Mouse (Mus musculus): Measurements from ENCODE around the gene Apol7e. TPM values are rescaled to one million over a fixed set of nuclear protein-coding genes. Genes with fewer than 3 reads are reported as not detected.
"Not testable (repeated sequence)": the region's sequence is repeated elsewhere in the genome, so short reads cannot be mapped to it uniquely, and the experiment has no call there.

Gene Apol7e
- polyA plus RNA-seq, 1 experiment from 2014 or later: not detected

DNA sequence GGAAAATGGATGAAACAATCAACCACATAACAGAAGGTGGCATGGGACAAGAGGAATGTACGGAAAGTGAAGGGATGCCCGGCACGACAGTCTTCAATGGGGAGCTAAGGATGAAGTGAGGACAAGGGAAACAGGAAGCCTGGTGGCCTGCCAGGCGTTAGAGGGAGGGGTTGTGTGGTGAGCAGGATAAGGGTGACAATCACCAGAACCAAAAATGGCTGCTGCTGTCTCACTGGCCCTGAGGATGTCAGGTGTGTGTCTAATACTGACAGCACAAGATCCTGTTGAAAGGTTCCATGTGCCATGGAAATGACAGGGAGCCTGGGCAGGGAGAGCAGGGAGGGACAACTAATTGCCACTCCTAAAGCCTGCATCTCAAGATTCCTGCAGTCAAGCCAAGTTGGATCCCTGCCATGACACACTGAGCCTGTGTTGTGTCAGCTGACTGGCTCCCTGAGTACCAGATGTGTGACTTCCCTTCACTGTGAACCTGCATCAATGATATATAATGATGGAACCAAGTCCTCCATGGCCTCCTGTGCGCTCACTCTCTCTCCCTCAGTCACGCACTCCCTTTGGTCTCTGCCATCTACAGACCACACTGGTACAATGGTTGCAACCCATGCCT is 26.9 kb downstream of the Apol7e start:
- H3K36me3 ChIP-seq (replicated peaks); H3K9ac ChIP-seq; H3K9me3 ChIP-seq; H3K27me3 ChIP-seq (replicated peaks); H3K4me3 ChIP-seq; H3K4me2 ChIP-seq; H3K27ac ChIP-seq; ATAC-seq (replicated peaks); H3K4me1 ChIP-seq: not testable (repeated sequence)
- 82% methylated on average over 6 of the region's 6 CpGs for WGBS

DNA sequence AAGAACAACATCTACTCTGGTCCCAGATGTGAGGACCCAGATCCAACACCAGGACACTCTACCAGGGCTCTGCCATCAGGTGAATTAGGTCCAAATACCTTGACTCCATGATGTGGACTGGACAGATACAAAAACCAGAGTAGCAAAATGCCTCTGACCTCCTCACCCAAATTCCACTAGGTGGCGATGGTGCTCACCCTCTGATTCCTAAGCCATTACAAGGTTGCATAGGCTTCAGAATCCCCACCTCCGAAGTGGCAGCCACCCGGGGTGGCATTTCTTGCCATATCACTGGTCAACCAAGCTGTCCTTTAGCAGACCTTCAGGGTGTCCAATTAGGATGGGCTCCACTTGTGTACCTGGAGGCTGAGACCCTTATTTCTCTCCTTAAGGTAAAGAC is 28.5 kb downstream of the Apol7e start:
- H3K9ac ChIP-seq: not testable (repeated sequence)

DNA sequence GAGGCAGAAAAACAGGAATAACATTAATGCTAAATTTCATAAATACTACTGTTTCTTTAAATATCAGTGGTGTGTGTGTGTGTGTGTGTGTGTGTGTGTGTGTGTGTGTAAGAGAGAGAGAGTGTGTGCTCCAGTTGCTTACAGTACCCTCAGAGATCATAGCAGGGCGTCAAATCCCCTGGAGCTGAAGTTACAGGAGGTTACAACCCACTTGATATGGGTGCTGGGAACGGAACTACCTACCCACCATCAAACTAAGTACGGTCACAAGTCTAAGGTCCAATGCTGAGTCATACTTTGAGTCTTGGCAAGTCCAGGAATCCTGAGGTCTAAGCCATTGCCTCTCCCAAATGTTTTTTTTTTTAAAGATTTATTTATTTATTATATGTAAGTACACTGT is 29.1 kb downstream of the Apol7e start:
- not testable (repeated sequence) for ATAC-seq (replicated peaks); H3K36me3 ChIP-seq (replicated peaks); H3K9ac ChIP-seq; H3K9me3 ChIP-seq; H3K27me3 ChIP-seq (replicated peaks); H3K4me3 ChIP-seq; H3K4me2 ChIP-seq; H3K27ac ChIP-seq; H3K4me1 ChIP-seq
- 86% methylated on average over 3 of the region's 3 CpGs for WGBS

More for the DNA sequence above, 28.5 kb downstream of the Apol7e start:
- not testable (repeated sequence) for ATAC-seq (replicated peaks); H3K9me3 ChIP-seq; H3K4me1 ChIP-seq; H3K36me3 ChIP-seq (replicated peaks); H3K4me2 ChIP-seq; H3K27ac ChIP-seq; H3K4me3 ChIP-seq; H3K27me3 ChIP-seq (replicated peaks)
- WGBS: 9% methylated on average over 3 of the region's 3 CpGs

- not testable (repeated sequence) for H3K4me3 ChIP-seq; H3K4me2 ChIP-seq; H3K27me3 ChIP-seq (replicated peaks); H3K36me3 ChIP-seq (replicated peaks); H3K4me1 ChIP-seq; ATAC-seq (replicated peaks); H3K9ac ChIP-seq; H3K27ac ChIP-seq; H3K9me3 ChIP-seq
- 78% methylated on average over 1 of the region's 4 CpGs for WGBS
Observed at GRCm38 (mm10) chr15:77728739-77729138, 30.1 kb downstream of the Apol7e start, which contains the start of gene Apol9b. Apol9b (plus strand) TSS chr15:77729039.

- Histone ChIP-seq H3K9me3 (no peaks in the 10 kb centered on the region), H3K36me3 (replicated peaks) (no peaks in the 10 kb centered on the region), H3K4me2 (no peak overlapping the region), H3K4me1 (no peaks in the 10 kb centered on the region), H3K27me3 (replicated peaks) (no peaks in the 10 kb centered on the region), H3K27ac (no peak overlapping the region), H3K4me3 (no peak overlapping the region), H3K9ac (no peak overlapping the region)
- no peak for ATAC-seq (replicated peaks)
- 89% methylated on average over 5 of the region's 5 CpGs for WGBS
Observed at GRCm38 (mm10) chr15:77731605-77732004, 32.9 kb downstream of the Apol7e start.

GRCm38 (mm10) chr15:77732851-77733250 is 34.2 kb downstream of the Apol7e start:
- WGBS: 69% methylated on average over 10 of the region's 10 CpGs
- H3K27me3 ChIP-seq (replicated peaks); ATAC-seq (replicated peaks); H3K27ac ChIP-seq; H3K4me3 ChIP-seq; H3K4me2 ChIP-seq; H3K4me1 ChIP-seq; H3K9me3 ChIP-seq; H3K9ac ChIP-seq; H3K36me3 ChIP-seq (replicated peaks): not testable (repeated sequence)

DNA sequence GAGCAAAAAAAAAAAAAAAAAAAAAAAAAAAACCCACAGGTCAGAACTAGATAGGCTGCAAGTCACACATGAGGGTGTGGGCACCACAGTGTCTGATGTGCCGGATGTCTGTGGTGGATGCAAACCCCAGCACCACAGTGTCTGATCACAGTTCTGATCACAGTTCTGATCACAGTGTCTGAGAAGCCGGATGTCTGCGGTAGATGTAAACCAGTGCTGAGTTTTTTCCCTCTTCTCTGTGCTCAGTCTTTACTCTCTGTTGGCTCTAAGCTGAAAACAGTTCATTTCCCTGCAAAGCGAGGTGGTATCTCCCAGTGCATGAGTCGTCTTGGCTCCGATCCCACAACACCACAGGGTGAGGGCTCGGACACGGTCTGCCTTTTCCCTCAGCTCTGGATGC is 34.7 kb downstream of the Apol7e start:
- H3K27ac ChIP-seq; H3K4me1 ChIP-seq; H3K4me3 ChIP-seq; H3K36me3 ChIP-seq (replicated peaks); ATAC-seq (replicated peaks); H3K27me3 ChIP-seq (replicated peaks); H3K9me3 ChIP-seq; H3K9ac ChIP-seq; H3K4me2 ChIP-seq: not testable (repeated sequence)
- 79% methylated on average over 8 of the region's 8 CpGs for WGBS

GRCm38 (mm10) chr15:77733903-77734302 is 35.2 kb downstream of the Apol7e start:
- not testable (repeated sequence) for H3K4me2 ChIP-seq; H3K36me3 ChIP-seq (replicated peaks); H3K9me3 ChIP-seq; ATAC-seq (replicated peaks); H3K27me3 ChIP-seq (replicated peaks); H3K27ac ChIP-seq; H3K4me1 ChIP-seq; H3K9ac ChIP-seq; H3K4me3 ChIP-seq
- 67% methylated on average over 4 of the region's 4 CpGs for WGBS

GRCm38 (mm10) chr15:77740511-77741297 is 42.0 kb downstream of the Apol7e start:
- Histone ChIP-seq H3K4me3 (no peak overlapping the region), H3K36me3 (replicated peaks) (no peaks in the 10 kb centered on the region), H3K9me3 (no peaks in the 10 kb centered on the region), H3K27ac (no peak overlapping the region), H3K27me3 (replicated peaks) (no peaks in the 10 kb centered on the region), H3K4me2 (no peak overlapping the region), H3K4me1 (no peaks in the 10 kb centered on the region), H3K9ac (no peak overlapping the region)
- 76% methylated on average over 9 of the region's 9 CpGs for WGBS
- no peak for ATAC-seq (replicated peaks)

GRCm38 (mm10) chr15:77741556-77741955 is 42.9 kb downstream of the Apol7e start:
- not testable (repeated sequence) for H3K27me3 ChIP-seq (replicated peaks); H3K36me3 ChIP-seq (replicated peaks); ATAC-seq (replicated peaks); H3K4me2 ChIP-seq; H3K4me1 ChIP-seq; H3K27ac ChIP-seq; H3K9ac ChIP-seq; H3K9me3 ChIP-seq; H3K4me3 ChIP-seq
- WGBS: 87% methylated on average over 6 of the region's 6 CpGs

DNA sequence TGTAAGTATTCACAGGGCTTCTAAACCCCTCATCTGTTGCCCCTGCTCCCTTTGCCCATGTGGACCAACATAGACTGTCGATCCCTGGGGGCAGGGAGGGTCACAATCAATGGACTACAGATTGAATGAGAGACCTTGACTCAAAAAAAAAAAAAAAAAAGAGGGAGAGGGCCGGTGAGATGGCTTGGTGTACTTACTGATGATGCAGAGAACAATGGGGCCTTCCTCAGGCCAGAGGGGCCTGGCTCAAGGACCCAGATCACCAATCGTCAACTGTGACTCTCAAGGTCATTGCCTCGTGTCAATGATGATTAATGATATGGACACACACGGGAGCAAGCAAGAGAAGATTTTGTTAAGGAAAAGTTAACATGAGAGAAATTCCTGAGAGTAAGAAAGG is 46.0 kb downstream of the Apol7e start:
- Histone ChIP-seq H3K27ac (no peak overlapping the region), H3K4me1 (no peaks in the 10 kb centered on the region), H3K36me3 (replicated peaks) (no peaks in the 10 kb centered on the region), H3K4me2 (no peak overlapping the region), H3K27me3 (replicated peaks) (no peaks in the 10 kb centered on the region), H3K9ac (no peak overlapping the region), H3K4me3 (no peak overlapping the region), H3K9me3 (no peaks in the 10 kb centered on the region)
- no peak for ATAC-seq (replicated peaks)
- 39% methylated on average over 5 of the region's 5 CpGs for WGBS

- Histone ChIP-seq H3K4me2 (no peak overlapping the region), H3K9ac (no peak overlapping the region), H3K9me3 (no peaks in the 10 kb centered on the region), H3K27me3 (replicated peaks) (no peaks in the 10 kb centered on the region), H3K27ac (no peak overlapping the region), H3K4me3 (no peak overlapping the region), H3K4me1 (no peaks in the 10 kb centered on the region), H3K36me3 (replicated peaks) (no peaks in the 10 kb centered on the region)
- ATAC-seq (replicated peaks): no peak
Observed at GRCm38 (mm10) chr15:77745081-77745480, 46.4 kb downstream of the Apol7e start.

DNA sequence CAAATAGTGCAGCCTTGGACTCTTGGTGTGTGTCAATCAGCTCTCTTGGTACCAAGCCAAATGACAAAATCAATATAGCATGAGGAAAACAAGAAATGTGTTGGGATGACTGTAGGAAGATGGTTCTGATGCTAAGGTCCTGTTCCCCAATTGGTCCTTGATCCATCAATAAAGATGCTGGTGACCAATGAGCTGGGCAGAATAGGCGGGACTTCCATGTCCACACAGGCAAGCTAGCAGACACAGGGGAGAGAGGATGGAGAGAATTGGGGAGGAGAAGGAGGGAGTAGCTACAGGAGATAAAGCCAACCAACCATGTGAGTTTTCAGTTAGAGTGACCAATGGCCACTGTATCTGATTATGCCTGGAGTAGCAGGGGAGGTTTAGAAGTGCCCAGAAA is 47.7 kb downstream of the Apol7e start:
- no peak overlapping the region for H3K27ac ChIP-seq
- no peaks in the 10 kb centered on the region for H3K4me1 ChIP-seq
- H3K4me3 ChIP-seq: no peak overlapping the region
- no peak for ATAC-seq (replicated peaks)
- no peaks in the 10 kb centered on the region for H3K36me3 ChIP-seq (replicated peaks)
- no peaks in the 10 kb centered on the region for H3K9me3 ChIP-seq
- 100% methylated on average over 1 of the region's 1 CpGs for WGBS
- no peak overlapping the region for H3K9ac ChIP-seq
- no peak overlapping the region for H3K4me2 ChIP-seq
- no peaks in the 10 kb centered on the region for H3K27me3 ChIP-seq (replicated peaks)
